Mouse (Mus musculus) adrenal gland, adult (tissue): Measurements from ENCODE around the gene Ccs.
"Not testable (repeated sequence)": the region's sequence is repeated elsewhere in the genome, so short reads cannot be mapped to it uniquely, and the experiment has no call there.

Source experiments
- DNase-seq, 2 experiments: peaks; one replicate each; pipeline ENCODE4 v3.0.0; 2022 to 2023; ENCODE audit warnings: low spot score in 1 of 2; ENCODE audit not compliant: inconsistent age in 2 of 2

Gene Ccs

DNA sequence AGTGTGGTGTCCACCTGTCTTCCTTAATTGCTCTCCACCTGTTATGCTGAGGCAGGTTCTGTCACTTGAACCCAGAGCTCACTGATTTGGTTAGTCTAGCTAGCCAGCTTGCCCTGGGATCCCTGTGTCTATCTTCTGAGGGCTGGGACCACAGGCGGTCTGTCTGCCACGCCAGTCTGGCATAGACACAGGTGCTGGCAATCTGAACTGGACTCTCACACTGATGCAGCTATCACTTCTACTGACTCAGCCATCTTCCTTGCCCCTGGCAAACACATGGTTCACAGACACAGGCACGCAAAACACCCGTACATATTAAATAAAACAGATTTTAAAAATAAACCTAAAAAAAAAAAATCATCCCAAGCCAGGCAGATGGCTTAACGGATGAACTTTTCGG, 2.1 kb downstream of the Ccs start:
- no peak for DNase-seq

DNA sequence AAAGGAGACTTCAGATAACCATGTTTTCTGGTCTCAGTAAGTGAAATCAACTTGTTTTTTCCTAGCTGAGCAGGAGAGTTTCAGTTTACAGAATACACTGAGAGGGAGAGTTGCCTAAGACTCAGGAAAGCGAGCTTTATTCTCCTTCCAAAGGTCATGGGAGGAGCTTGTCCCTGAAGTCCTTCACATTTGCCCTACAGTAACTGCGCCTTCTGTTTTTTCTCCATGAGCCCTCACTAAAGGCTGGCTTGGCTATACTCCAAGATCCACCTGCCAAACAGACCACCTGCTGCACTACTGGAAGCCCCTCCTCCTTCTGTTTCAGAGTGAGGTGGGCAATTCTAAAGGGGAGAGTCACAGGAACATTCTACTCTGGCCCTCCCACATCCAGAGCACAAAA, 3.0 kb downstream of the Ccs start:
- DNase-seq: peak; percentile 47 to 81

DNA sequence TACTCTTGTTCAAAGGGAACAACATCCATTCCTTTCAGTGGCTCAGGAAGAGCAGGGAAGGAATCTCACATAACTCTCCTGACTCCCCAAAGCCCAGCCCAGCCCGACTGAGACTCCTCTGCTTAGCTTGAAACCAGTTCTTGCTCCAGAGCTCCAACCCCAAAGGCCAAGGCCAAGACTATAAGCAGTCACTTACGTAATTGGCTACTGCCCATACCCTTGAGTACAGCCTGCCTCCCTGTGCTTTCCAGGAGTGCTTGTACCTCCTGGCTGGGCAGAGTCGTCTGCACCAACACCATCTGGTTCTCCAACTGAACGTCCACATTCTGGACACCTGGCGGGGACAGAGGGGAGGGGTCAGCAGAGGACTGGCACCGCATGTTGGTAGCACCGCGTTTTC, 5.2 kb downstream of the Ccs start:
- peak; percentile 71 to 81 for DNase-seq

DNA sequence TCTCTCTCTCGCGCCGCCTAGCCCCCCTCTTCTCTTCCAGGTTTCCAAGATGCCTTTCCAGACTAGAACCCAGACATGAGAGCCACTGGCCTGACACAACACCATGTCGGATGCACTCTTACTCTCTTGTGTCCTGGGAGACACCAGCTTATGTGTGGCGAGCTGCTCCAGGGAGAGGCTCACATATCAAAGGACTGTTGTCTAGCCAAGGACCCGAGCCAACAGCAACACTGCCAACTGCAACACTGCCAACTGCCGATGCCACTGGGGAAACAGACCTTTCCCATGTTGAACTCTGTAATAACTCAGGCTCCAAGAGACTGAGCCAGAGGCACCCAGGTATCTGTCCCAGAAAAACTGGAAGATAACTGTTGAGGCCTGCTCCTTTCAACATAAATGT, 10.0 kb downstream of the Ccs start:
- peak; percentile 50 to 86 for DNase-seq

DNA sequence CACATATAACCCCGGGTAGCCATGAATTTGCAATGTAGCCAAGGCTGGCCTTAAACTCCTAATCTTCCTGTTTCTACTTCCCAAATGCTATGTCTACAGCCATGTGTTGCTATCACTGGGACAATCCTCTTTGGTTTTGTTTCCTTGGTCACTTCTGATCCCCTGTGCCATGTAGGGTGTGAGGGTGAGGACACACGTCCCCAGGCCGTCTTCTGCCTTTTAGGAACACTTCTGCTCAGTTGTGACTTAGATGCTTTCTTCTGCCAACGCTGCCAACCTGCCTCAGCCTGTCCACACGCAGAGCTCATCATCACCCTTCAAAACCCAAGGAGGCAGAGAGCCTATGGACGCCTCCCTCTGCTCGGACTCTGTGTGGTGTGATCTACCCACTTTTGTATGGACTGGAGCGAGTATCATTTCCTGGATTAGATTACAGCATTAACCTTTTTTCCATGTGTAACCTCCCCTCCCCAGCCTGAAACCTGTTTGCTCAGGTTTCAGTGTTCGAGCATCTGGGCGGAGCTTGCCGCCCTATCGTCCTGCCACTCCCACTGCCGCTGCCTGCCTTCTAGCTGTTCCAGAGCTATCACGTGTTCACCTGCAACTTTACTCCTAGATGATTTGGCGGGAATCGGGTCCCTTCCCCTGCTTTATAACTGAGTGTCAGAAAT, 10.6 kb downstream of the Ccs start:
- peak in 1 of 2 experiments; percentile 44 for DNase-seq

DNA sequence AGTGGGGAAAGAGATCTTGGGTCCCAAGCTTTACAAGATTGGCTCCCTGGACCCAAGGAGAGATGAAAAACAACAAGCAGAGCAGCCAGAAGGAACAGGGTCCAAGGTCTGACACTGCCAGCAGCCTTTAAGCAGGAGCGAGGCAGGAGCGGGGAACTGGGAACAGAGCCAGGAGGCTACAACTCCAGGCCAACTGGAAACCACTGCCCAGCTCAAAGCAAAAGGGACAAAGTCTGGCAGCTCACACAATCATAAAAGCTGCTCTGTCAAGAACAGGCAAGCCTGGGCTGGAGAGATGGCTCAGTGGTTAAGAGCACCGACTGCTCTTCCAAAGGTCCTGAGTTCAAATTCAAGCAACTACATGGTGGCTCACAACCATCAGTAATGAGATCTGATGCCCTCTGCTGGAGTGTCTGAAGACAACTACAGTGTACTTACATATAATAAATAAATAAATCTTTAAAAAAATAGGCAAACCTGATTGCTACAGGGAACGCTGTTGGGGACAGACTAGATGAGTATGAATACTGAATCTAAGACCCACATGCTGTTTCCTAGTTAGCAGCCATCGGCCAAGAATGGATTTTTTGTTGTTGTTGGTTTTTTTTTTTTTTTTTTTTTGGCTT, 18.3 kb downstream of the Ccs start:
- peak; percentile 60 to 83 for DNase-seq

DNA sequence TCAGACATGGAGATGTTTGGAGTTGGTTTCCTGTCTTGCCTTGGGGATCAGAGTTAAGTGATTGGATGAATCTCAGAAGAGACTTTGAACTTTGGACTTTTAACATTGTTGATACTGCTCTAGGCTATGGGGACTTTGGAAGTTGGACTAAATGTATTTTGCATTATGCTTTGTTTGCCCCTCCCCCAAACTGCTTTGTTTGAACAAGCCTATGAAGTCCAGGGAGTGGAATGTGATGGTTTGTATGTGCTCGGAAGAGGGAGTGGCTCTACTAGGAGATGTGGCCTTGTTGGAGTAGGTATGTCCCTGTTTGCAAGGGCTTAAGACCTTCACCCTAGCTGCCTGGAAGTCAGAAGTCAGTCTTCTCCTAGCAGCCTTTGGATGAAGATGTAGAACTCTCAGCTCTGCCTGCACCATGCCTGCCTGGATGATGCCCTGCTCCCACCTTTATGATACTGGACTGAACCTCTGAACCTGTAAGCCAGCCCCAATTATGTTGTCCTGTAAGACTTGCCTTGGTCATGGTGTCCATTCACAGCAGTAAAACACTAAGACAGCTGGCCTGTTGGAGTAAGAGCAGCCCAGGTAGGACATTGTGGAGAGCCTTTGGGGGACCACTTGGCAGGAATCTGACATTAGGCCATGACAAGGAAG, 21.8 kb downstream of the Ccs start:
- DNase-seq: no peak

DNA sequence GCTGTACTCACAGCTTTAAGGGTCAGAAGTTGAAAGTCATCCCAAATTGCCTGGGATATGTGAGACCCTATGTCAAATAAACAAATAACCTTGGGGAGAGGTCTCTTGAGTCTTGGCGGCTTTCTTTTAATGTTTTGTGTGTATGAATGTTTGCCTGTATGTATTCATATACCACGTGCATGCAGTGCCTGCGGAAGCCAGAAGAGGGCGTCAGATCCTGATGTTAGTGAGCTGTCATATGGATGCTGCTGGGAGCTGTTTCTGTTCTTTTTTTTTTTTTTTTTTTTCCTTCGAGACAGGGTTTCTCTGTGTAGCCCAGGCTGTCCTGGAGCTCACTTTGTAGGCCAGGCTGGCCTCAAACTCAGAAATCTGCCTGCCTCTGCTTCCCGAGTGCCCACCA, 26.1 kb downstream of the Ccs start:
- DNase-seq: peak in 1 of 2 experiments; percentile 60

DNA sequence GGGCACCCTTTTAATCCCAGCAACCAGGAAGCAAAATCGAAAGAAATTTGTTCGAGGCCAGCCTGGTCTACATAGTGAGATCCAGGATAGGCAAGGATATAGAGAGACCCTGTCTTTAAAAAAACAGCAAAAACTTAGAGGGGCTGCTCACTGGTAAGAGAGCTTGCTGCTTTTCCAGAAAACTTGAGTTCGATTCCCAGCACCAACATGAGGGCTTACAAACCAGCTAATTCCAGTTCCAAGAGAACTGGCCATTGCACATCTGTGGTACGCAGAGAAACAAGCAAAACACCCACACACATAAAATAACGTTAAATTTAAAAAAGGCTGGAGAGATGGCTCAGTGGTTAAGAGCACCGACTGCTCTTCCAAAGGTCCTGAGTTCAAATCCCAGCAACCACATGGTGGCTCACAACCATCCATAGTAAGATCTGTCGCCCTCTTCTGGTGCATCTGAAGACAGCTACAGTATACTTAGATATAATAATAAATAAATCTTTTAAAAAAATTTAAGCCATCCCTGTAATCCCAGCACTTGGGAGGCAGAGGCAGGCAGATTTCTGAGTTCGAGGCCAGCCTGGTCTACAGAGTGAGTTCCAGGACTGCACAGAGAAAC, 26.7 kb downstream of the Ccs start:
- not testable (repeated sequence) for DNase-seq

DNA sequence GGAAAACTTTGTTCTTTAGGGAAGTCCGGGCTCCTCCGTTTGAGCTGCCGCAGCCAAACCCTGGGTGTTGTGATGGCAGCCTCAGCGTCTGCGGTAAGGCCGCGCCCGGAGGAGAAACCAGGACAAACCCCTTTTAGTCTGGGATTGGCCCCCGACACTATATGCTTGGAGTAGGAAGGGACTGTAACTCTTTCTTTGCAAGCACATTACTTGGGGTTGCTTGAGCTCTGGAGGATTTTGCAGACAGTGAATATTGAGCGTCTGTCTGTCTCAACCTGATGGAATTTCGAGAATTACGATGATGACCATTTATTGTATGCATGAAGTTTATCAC, 27.3 kb downstream of the Ccs start:
- DNase-seq: no peak

DNA sequence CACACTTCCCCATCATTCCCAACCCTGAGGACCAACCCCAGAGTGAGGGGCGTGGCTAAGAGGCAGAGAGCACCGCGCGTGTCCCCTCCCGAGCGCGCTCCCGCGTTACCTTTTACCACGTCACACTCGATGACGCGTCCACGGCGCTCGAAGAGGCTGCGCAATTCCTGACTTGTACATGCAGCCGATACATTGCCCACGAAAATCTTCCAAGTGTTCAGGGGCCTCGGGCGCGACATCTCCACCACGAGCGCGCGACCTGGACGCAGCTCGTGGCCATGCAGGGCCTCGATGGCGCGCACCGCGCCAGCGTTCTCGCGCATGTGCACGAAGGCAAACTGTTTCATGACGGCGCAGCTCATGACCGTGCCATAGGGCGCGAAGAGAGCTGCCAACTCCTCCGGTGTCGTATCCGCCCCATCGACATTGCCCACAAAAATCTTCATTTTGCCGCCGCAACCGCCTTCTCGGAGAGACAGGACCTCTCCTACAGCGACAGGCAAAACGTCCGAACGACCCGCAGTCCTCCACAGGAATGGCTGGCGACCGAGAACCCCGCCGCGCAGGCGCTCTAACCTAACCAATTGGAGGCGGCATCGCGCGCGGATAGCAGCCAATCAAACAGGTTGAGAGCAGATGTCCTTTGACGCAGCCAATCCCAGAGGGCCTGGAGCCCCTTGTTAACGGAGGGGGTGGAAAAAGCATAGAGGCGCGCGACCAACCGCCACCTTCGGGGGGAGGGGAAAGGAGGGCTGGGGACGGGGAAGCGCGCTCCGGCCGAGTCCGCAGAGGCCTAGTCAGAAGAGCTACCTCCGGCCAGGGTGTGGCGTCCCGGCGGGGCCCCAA, 27.8 kb downstream of the Ccs start, which contains the start of the genes Gm21992 and Rbm14:
TSS of gene Gm21992 (minus strand) at position 550 of the 846 bp plus-strand sequence.
TSS of gene Rbm14 (minus strand) at position 572 of the 846 bp plus-strand sequence.
- peak; percentile 99 for DNase-seq

DNA sequence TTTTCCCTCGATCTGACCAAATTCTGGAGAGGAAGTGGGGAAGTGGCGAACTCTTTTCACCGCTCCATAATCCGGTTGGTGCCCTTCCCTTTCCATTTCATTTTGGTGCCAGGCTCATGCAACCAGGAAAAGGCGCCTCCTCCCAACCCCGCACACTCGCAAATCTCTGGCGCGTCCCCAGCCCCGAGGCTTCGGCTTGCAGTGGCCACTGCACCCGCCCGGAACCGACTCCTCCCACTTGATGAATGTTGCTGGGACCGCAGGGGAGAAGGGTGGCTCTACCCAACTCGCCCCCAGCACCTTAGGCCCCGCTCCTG, 28.4 kb downstream of the Ccs start:
- DNase-seq: no peak

DNA sequence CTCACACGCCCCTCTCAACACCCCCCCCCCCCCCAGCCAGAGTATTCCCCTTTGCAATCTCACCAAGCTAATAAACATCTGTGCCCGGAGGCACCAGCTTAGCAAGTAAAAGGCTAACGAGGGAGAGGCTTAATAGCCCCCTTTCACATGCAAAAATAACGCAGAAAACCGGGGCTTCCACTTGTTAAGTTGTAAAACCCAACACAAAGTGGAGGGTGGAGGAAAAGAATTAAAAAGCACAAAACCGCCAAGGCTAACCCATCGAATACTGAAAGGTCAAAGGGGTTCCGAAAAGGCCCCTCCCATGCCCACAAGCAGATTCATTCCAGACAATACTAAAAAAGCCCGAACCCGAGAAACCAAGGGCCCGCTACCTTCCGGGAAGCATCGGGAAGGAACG, 28.8 kb downstream of the Ccs start:
- DNase-seq: no peak

DNA sequence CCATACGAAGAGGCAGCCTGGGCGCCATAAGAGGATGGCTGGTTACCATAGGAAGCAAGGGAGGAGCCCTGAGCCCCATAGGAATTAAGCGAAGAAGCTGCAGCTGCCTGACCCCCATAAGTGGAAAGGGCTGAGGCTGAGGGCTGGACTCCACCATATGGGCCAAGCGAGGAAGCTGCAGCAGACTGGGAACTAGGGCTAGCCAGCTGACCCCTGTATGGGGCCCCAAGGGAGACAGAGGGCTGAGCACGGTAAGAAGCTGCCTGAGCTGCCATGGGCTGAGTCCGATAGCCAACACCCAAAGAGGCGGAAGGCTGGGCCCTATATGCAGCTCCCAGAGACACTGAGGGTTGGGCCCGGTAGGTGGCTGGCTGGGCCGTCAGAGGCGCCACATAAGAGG, 35.8 kb downstream of the Ccs start:
- peak in 1 of 2 experiments; percentile 30 for DNase-seq

DNA sequence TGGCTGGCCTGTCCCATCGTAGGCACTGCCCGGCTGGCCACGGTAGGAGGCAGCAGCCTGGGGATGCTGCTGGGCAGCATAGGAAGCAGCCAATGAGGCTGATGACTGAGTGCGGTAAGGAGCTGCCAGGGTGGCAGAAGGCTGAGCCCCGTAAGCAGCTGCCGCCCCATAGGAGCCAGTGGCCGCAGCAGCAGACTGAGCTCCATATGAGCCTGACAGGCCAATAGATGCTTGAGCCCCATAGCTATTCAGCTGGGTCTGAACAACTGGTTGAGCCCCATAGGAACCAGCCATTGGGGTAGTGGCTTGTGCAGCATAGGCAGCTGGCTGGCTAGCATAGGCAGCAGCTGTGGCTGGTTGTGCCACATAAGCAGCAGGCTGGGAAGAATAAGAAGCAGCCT, 36.4 kb downstream of the Ccs start:
- DNase-seq: no peak

DNA sequence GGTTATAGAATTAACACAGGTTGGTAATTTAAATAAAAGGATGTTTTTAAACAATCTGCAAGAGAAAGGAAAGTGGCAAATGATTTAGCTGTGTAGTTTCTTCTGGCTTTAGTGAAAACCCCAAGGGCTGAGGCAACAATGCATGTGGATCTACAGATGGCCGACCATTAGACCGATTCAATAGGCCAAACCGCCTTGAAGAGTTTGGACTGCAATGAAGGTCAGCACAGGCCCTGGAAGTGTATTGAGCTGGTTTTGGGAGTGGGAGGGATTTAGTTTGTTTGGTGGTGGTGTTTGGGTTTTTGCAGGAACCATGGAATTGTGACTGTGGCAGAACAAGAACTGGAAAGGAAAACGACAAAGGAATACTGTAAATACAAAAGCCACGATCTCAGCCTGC, 40.0 kb downstream of the Ccs start:
- no peak for DNase-seq

DNA sequence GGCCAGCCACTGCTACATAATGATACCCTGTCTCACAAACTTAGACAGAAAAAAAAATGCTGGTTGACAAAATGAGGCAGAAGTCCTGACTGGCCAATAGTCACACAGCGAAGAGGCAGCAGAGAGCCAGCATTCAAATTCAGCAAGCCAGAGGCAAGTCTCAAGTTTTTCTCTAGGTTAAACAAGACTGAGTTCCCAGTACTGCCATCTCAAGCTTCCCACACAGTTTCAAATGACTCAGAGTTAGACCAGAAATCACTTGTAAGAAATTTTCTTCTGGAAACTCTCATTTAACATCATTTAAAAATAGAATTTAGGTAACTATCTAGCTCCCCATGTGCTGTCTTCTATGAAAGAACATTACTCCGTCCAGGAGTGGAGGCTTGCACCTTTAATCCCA, 41.3 kb downstream of the Ccs start:
- no peak for DNase-seq

DNA sequence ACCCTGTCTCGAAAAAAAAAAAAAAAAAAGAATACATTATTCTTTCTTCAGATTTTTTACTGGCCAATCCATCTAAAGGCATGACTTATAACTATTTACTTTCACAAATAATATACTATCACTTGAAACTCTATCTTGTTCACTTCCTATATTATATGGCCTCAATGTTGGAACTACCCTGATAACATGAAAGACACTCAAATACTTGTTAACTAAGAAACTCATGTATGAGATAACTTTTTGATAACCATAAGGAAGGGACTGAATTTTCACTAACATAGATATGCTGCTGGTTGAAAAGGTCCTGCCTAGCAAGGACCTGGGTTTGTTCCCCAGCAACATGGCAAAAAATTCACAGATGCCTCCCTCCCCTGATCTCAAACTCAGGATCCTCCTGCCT, 43.2 kb downstream of the Ccs start:
- DNase-seq: no peak

DNA sequence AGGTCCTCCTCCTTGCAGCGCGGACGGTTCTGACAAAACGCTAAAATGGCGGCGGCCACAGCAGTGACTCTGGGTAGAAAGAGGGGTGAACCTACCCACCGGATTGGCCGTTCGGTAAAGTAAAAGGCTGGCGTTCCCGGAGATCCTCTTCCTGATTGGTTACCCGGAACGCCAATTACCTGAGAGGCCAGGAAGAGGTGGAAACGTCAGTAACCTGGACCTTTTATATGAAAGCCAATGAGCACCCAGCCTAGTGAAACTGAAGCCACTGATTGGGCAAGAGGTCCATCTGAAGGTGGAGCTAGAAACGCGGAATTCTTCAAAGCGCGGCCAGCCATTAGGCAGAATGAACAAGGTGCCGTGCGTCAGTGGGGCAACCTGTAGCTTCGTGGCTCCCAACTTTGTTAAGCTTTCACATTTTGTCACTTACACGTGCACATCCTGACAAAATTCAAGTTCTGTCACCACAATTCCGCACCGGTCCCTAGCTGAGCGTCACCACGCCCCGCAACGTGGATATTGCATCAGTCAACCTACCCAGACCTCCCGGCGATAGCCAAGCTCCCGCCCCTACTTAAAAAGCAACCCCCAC, 45.2 kb downstream of the Ccs start, which contains the start of gene Rbm4:
TSS of gene Rbm4 (minus strand) at position 71 of the 592 bp plus-strand sequence.
- peak; percentile 98 to 99 for DNase-seq

DNA sequence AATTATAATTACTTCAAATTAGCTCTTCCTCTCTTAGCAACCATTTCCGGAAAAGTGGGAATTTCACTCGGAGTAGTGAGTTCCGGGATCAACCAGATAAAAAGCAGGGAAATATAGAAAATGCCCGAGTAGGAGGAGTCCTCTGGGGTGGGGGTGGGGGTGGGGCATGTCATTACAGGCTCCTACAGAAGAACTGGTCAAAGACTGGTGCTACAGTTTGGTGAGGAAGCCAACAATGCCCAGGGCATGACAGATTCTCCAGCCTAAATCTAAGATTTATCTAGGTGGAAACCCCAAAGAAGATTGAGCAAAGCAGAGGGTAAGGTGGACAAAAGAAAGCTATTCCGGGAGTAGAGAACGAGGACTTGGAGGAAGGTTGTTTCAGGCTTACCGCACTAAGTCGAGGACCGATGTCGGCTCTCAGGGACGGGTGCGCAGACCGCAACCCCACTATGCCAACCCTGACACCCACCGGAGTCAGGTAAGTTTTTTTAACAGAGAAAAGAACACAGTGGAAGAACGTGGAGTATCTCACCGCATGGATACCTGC, 45.8 kb downstream of the Ccs start:
- no peak for DNase-seq
